Mouse (Mus musculus) CH12.LX (cell line): ENCODE results near the gene Hoxa10. TPM values are rescaled to one million over a fixed set of nuclear protein-coding genes. Genes with fewer than 3 reads are reported as not detected.
A peak's percentile ranks its signal among the peaks of the same experiment; 100 is the strongest.

Experiments used
- DNase-seq: peaks from one replicate; pipeline ENCODE4 v3.0.0-alpha.2; 2013; ENCODE audit errors: extremely low read depth
- H3K27ac ChIP-seq: 2 replicates; pipeline ENCODE4 v1.5.1; 2012; ENCODE audit warnings: low read depth, mild to moderate bottlenecking, control low read depth, moderate library complexity; ENCODE audit not compliant: insufficient read depth
- H3K27me3 ChIP-seq: replicated peaks from 2 replicates; pipeline ENCODE3; 2012; ENCODE audit warnings: inconsistent platforms
- H3K36me3 ChIP-seq, 2 experiments: replicated peaks in 1 of 2; 2 replicates each; pipeline versions ENCODE3 to v1.6.1; 2012; ENCODE audit warnings: inconsistent platforms in 1 of 2, low read length in 1 of 2, mild to moderate bottlenecking in 1 of 2, mixed read lengths in 1 of 2, moderate library complexity in 1 of 2; ENCODE audit not compliant: control insufficient read depth in 1 of 2, insufficient read depth in 1 of 2
- H3K4me1 ChIP-seq, 2 experiments: 2 replicates each; pipeline ENCODE4 v1.6.1; 2012; ENCODE audit warnings: inconsistent platforms in 1 of 2, moderate library complexity in 1 of 2; ENCODE audit not compliant: insufficient read depth in 2 of 2, control insufficient read depth in 1 of 2
- H3K4me2 ChIP-seq: 2 replicates; pipeline ENCODE4 v1.6.1; 2012; ENCODE audit warnings: low read depth, mild to moderate bottlenecking, control low read depth; ENCODE audit not compliant: poor library complexity, insufficient read depth, severe bottlenecking
- H3K4me3 ChIP-seq, 3 experiments: fragments of 150-350 bp in 1 of 3; sonication (generic) in 1 of 3; replicated peaks in 1 of 3; 2 replicates each; pipeline versions ENCODE3 to v1.5.1; 2011 to 2012; ENCODE audit warnings: low read depth in 2 of 3, low read length in 2 of 3, mild to moderate bottlenecking in 2 of 3, moderate library complexity in 2 of 3, control low read depth in 1 of 3, improper control_type of control experiment in 1 of 3, inconsistent platforms in 1 of 3, mixed read lengths in 1 of 3; ENCODE audit not compliant: poor library complexity in 1 of 3
- H3K79me2 ChIP-seq: replicated peaks from 2 replicates; pipeline ENCODE4 v1.6.1; 2012; ENCODE audit warnings: mild to moderate bottlenecking, moderate library complexity; ENCODE audit not compliant: control insufficient read depth, poor library complexity, insufficient read depth, severe bottlenecking; ENCODE audit errors: extremely low read depth
- H3K9ac ChIP-seq: 2 replicates; pipeline ENCODE4 v1.6.1; 2012; ENCODE audit warnings: low read depth, mild to moderate bottlenecking, control low read depth, moderate library complexity; ENCODE audit not compliant: insufficient read depth
- H3K9me3 ChIP-seq: replicated peaks from 2 replicates; pipeline ENCODE3; 2012; ENCODE audit warnings: low read length, inconsistent platforms, mixed read lengths
- CTCF ChIP-seq, 2 experiments: IDR thresholded peaks in 1 of 2; conservative IDR thresholded peaks in 1 of 2; 2 replicates each; pipeline ENCODE4 v1.5.1; 2011 to 2012; ENCODE audit warnings: low read depth in 2 of 2, low read length in 2 of 2, improper control_type of control experiment in 1 of 2, inconsistent platforms in 1 of 2, mild to moderate bottlenecking in 1 of 2, moderate library complexity in 1 of 2
- ELF1 ChIP-seq: IDR thresholded peaks from 2 replicates; pipeline ENCODE4 v1.6.1; 2014; ENCODE audit warnings: low read depth, mild to moderate bottlenecking, inconsistent platforms, low read length, improper control_type of control experiment
- EP300 ChIP-seq: IDR thresholded peaks from 2 replicates; pipeline ENCODE4 v1.6.1; 2011; ENCODE audit warnings: low read length, improper control_type of control experiment
- ETS1 ChIP-seq: conservative IDR thresholded peaks from 2 replicates; pipeline ENCODE4 v1.6.1; 2012; ENCODE audit warnings: low read depth, mild to moderate bottlenecking, inconsistent platforms, low read length, improper control_type of control experiment, moderate library complexity
- GABPA ChIP-seq: IDR thresholded peaks from 2 replicates; pipeline ENCODE4 v1.6.1; 2012; ENCODE audit warnings: low read depth, low read length, improper control_type of control experiment, inconsistent platforms; ENCODE audit not compliant: insufficient replicate concordance
- HCFC1 ChIP-seq: IDR thresholded peaks from 2 replicates; pipeline ENCODE4 v1.6.1; 2012; ENCODE audit warnings: low read depth, mild to moderate bottlenecking, inconsistent platforms, low read length, improper control_type of control experiment
- IRF4 ChIP-seq: IDR thresholded peaks from 2 replicates; pipeline ENCODE4 v1.6.1; 2014; ENCODE audit warnings: low read depth, mild to moderate bottlenecking, inconsistent platforms, low read length, improper control_type of control experiment
- JUN ChIP-seq: IDR thresholded peaks from 2 replicates; pipeline ENCODE4 v1.6.1; 2011; ENCODE audit warnings: low read depth, mild to moderate bottlenecking, low read length, improper control_type of control experiment, moderate library complexity; ENCODE audit not compliant: insufficient read depth
- KAT2A ChIP-seq: IDR thresholded peaks from 2 replicates; pipeline ENCODE4 v1.6.1; 2012; ENCODE audit warnings: low read length, improper control_type of control experiment, inconsistent platforms; ENCODE audit not compliant: insufficient replicate concordance
- MAFK ChIP-seq: IDR thresholded peaks from 2 replicates; pipeline ENCODE4 v1.6.1; 2011; ENCODE audit warnings: low read length, improper control_type of control experiment; ENCODE audit not compliant: insufficient replicate concordance
- MAZ ChIP-seq: IDR thresholded peaks from 2 replicates; pipeline ENCODE4 v1.6.1; 2012; ENCODE audit warnings: low read depth, mild to moderate bottlenecking, inconsistent platforms, low read length, improper control_type of control experiment, moderate library complexity
- MYC ChIP-seq: IDR thresholded peaks from 2 replicates; pipeline ENCODE4 v1.6.1; 2011; ENCODE audit warnings: low read depth, mild to moderate bottlenecking, improper control_type of control experiment, low read length
- PAX5 ChIP-seq: IDR thresholded peaks from 2 replicates; pipeline ENCODE4 v1.6.1; 2012; ENCODE audit warnings: low read length, inconsistent platforms, mixed read lengths
- POLR2AphosphoS2 ChIP-seq: IDR thresholded peaks from 2 replicates; pipeline ENCODE4 v1.6.1; 2011; ENCODE audit warnings: low read depth, low read length, improper control_type of control experiment
- SMC3 ChIP-seq: IDR thresholded peaks from 2 replicates; pipeline ENCODE4 v1.6.1; 2011; ENCODE audit warnings: low read depth, low read length, improper control_type of control experiment
- TBP ChIP-seq: conservative IDR thresholded peaks from 2 replicates; pipeline ENCODE4 v1.6.1; 2011; ENCODE audit warnings: low read depth, low read length, improper control_type of control experiment
- TCF12 ChIP-seq: IDR thresholded peaks from 2 replicates; pipeline ENCODE4 v1.6.1; 2014; ENCODE audit warnings: low read depth, mild to moderate bottlenecking, inconsistent platforms, low read length, improper control_type of control experiment
- ZC3H11A ChIP-seq: IDR thresholded peaks from 2 replicates; pipeline ENCODE4 v1.6.1; 2012; ENCODE audit warnings: low read depth, mild to moderate bottlenecking, inconsistent platforms, low read length, improper control_type of control experiment
- ZKSCAN1 ChIP-seq: IDR thresholded peaks from 2 replicates; pipeline ENCODE4 v1.6.1; 2012; ENCODE audit warnings: low read depth, inconsistent platforms, low read length, improper control_type of control experiment, borderline replicate concordance
- dilution Hi-C: fragments of 300-500 bp; cut with MboI; formaldehyde crosslinking; loops from 2 replicates; pipeline ENCODE4 v1.14.3; 2020; ENCODE audit warnings: low sequenced_read_pairs; ENCODE audit not compliant: extremely low pct_unique_long_range_greater_than_20kb, extremely low pct_ligation_motif_present
- in situ Hi-C: fragments of 300-500 bp; cut with MboI; formaldehyde crosslinking; loops from 3 replicates; pipeline ENCODE4 v1.14.3; 2019; ENCODE audit warnings: low sequenced_read_pairs, low pct_ligation_motif_present, low pct_unique_long_range_greater_than_20kb, mixed read lengths
- polyA plus RNA-seq: library from polyadenylated mRNA; unstranded; fragments of >175 nt; gene quantifications from 2 replicates; pipeline ENCODE4 v1.2.1, GENCODE M21; 2012; ENCODE audit warnings: low read depth; ENCODE audit not compliant: insufficient read length
- total RNA-seq, 2 experiments: library from RNA; depleted of rRNA; stranded (reverse); fragments of 300-350 nt in 1 of 2; fragments of >200 nt in 1 of 2; gene quantifications; 2 replicates each; pipeline ENCODE4 v1.2.3; 2012 to 2014

Hoxa10 gene
- total and polyA plus RNA-seq, 3 experiments = 5.2 to 14.5 (median 14.3) TPM

DNA sequence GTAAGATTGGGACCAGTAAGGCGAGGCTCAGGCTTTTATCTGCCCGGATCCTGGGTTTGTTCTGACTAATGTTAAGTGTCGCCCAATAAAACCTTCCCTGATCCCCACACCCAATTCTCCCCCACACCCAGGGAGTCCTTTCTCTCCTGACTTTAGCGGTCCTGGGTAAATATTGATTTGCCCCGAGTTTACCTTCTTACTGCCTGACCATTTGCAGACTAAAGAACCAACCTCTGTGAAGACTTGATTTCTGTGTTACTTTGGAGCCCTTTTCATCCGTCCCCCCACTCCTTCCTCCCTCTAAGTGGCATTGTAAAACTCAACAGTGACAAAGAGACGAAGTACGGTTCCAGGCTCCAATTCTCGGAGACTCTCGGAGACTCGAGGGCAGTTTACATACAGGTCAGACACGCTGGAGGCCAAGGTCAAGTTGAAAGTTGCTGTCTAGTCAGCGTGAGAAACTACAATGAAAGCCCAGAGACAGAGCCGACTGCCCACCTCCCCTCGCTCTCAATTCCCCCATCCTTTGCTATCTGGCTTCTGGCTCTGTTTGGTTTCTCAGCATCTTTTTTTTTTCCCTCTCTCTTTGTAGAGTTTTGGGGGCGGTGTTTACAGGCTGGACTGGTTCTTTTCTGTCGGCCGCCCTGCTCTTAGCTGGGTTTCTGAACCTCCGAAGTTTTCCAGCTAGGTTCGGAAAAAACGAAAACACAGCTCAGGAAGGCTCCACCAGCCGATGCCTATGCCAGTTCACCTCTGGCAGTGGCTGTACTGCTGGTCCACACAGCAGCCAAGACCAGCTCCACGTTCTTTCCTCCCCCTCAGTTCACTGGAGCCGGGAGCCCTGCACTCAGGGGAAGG is 22.0 kb upstream of the Hoxa10 start:
- dilution Hi-C loops = no loop called here
- Histone ChIP-seq H3K27me3 (peaks cover 23% of the 10 kb centered on the region), H3K4me1 (no peaks in the 10 kb centered on the region), H3K27ac (no peak overlapping the region), H3K4me3 (no peak overlapping the region), H3K4me2 (peak overlapping the region; percentile 27; the same call in 1 of the 2 replicates), H3K9me3 (peaks cover 5% of the 10 kb centered on the region), H3K36me3 (no peaks in the 10 kb centered on the region), H3K79me2 (no peaks in the 10 kb centered on the region), H3K9ac (no peak overlapping the region)
- TF ChIP-seq JUN (no peak), ZKSCAN1 (no peak), KAT2A (no peak), IRF4 (no peak), MYC (no peak)
- in situ Hi-C loops = loop anchor here (10.0 to 25.0 kb wide), 2 partner anchors 572 to 650 kb away; no protein-coding TSS in a partner anchor
- no peak for DNase-seq

DNA sequence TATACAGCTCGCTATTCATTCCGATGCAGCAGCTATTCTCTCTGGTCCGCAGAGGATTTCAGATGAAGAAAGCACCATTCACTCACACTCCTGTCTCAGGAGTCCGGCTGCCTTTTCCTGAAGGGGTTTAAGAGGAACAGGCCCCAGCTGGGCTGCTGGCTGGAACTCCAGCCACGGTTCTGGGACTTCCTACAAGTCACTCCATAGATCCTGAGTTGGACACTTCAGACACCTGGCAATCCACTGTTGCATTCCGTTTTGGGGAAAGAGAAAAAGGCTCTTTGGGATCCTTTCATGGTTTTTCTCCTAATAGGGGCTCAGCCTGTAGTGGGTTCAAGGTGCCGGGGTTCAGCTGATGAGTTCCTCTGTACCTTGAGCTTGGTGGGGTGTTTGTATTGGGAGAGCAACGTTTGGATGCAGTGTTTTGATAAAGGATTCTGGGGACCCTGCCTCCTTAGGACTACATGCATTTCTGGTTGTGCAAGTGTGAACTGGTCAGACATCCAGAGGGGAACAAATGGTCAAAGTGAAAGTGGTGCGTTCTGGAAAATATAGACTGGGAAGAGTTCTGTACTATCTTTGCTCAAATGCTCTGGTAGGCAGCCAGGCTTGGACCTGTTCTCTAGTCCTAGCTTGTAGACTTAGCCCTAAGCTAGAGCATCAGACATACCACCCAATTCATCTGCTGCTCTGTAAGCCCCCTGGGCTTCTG is 21.3 kb upstream of the Hoxa10 start:
- DNase-seq = no peak
- H3K4me3 ChIP-seq = no peak overlapping the region
- no peaks in the 10 kb centered on the region for H3K36me3 ChIP-seq
- H3K4me2 ChIP-seq = peak overlapping the region; percentile 16; the same call in 1 of the 2 replicates
- no peak overlapping the region for H3K9ac ChIP-seq
- in situ Hi-C loops = loop anchor here (10.0 to 25.0 kb wide), 2 partner anchors 573 to 650 kb away; no protein-coding TSS in a partner anchor
- no peaks in the 10 kb centered on the region for H3K79me2 ChIP-seq
- H3K4me1 ChIP-seq = no peaks in the 10 kb centered on the region
- H3K9me3 ChIP-seq = peaks cover 5% of the 10 kb centered on the region
- H3K27ac ChIP-seq = no peak overlapping the region
- dilution Hi-C loops = no loop called here
- peaks cover 23% of the 10 kb centered on the region for H3K27me3 ChIP-seq
- no peak for TF ChIP-seq EP300
- TF ChIP-seq JUN = no peak
- TF ChIP-seq SMC3 = no peak
- TF ChIP-seq POLR2AphosphoS2 = no peak
- TF ChIP-seq CTCF (conservative IDR thresholded peaks at IDR 0.05 in 1 of 2, IDR thresholded peaks at IDR 0.05 in 1 of 2; ENCODE audit: low read depth in 2 of 2, low read length in 2 of 2) = no peak
- TF ChIP-seq ELF1 = no peak
- no peak for TF ChIP-seq ZKSCAN1
- no peak for TF ChIP-seq ZC3H11A
- no peak for TF ChIP-seq GABPA
- TF ChIP-seq MAZ = no peak
- TF ChIP-seq HCFC1 = no peak
- no peak for TF ChIP-seq MAFK
- no peak for TF ChIP-seq PAX5
- TF ChIP-seq TCF12 = no peak
- no peak for TF ChIP-seq TBP
- no peak for TF ChIP-seq MYC
- TF ChIP-seq ETS1 = no peak
